Mouse (Mus musculus) kidney, adult 18-20 months (tissue): ENCODE results near the gene Ankfn1.

Experiments used
- DNase-seq: peaks from one replicate; pipeline ENCODE4 v3.0.0; 2021

The Ankfn1 gene

DNA sequence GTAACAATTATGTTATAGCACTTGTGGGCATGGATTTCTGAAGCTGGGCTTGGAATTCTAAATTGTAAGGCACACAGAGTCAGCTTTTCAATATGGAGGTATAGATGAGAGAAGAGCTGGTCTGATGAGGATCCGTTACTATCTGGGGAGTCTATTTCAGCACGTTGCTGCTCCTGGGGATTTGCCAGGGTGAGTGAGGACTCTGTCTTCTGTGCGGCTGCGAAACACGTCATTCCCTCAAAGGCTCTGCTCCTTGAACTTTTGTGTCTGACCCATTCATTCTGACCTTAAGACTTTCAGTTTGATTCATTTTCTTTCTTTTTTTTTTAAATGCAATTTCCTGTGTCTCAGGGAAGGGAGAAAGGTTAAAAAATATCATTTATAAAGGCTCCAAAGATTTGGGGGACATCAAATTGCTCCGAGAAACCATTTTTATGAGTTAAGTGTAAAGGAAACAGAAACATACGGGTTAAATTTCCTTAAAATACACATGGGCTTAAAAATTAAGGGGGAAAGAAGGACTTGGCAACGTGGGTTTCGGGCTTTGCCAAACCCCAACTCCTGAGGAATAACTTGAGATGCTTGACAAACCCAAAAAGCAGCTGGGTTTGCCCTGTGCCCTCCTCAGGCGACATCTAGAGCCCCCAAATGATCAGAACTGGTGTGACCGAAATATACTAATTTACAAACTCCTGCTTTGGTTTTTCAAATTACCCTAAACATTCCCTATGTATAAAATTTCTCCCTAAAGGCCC is 207.9 kb downstream of the Ankfn1 start:
- DNase-seq: no peak

DNA sequence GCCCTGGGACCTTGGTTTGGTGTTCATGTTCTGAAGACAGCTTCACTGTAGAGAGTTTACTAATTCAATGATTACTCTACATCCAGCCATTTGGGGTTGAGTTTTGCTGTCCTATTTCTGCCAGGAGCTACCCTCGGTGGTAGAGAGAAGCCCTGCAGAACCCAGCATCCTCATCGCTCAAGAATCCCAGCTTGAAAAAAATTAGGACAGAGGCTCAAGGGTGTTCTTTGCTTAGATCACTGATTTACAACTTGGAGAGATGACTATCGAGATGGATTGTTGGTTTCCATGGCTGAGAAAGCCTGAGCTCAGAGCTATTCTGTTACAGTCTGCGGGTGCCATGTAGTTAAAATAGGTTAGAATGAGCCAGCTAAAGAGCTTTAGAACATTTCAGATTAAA is 209.2 kb downstream of the Ankfn1 start:
- DNase-seq: no peak

DNA sequence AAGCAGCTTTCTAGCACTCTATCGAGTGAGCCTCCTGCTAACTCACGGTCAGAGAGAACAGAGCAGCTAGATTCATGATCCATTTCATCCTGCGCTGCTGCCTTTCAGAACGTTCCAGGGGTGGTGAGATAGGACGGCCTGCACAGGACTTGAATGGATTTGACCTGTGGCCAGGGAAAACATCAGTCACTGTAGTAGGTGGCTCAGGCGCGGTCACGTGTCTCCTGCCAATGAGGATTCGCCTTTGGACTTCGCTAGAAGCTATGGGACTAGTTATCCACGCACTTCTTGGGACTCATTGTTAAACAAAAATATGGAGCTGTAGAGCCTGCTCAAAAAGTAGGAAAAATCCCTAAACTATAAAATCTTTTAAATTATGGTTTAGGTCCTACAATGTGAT is 226.0 kb downstream of the Ankfn1 start:
- no peak for DNase-seq

DNA sequence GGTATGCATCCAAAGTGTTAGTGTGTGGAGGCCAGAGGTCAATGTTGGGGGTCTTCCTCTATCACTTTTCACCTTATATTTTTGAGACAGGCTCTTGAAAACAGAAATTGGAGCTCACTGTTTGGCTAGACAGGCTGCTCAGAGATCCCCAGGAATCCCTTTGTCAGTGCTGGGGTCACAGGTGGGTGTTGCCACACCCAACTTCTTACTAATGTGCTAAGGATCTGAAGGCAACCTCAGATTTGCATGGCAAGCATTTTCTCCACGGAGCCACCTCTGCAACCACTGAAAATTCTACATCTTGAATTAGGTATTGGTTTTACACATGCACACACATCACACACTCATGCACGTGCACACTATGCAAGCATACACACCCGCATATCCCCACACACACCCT is 226.5 kb downstream of the Ankfn1 start:
- DNase-seq: no peak

DNA sequence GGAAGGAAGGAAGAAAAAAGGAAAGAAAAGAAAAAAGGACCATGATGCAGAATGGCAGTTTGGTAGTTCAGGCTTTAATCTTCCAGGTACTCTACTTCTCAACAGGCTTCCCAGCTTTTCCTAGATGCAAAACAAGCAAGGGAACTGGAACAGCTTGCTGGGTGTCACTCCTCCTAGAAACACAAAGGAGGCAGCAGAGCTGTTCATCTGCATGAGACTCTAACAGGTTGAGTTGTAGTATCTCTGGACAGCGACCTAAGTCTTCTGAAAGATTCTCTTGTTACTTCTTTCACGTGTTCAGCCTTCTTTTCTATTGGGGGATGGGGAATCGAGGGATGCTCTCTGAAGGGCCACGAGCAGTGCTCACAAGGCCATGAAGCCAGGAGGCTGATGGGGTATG is 228.7 kb downstream of the Ankfn1 start:
- DNase-seq: no peak

DNA sequence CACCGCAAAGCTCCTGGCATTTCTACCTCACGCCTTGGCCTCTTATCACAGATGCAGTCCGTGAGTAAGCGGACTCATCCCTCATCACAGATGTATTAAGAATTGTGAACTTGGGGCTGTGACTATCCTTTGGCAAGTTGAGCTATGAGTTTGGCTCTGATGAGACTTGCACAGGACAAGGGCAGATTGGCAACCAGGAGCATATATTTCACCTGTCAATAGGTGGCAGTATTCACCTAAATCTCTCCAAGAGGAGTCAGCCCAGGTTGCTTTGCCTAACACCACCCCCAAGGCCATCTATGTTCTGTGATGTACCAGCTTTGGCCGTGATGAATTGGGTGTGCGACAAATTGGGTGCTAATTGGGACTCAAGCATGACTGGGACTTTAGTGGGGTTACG is 231.3 kb downstream of the Ankfn1 start:
- DNase-seq: peak; percentile 27

DNA sequence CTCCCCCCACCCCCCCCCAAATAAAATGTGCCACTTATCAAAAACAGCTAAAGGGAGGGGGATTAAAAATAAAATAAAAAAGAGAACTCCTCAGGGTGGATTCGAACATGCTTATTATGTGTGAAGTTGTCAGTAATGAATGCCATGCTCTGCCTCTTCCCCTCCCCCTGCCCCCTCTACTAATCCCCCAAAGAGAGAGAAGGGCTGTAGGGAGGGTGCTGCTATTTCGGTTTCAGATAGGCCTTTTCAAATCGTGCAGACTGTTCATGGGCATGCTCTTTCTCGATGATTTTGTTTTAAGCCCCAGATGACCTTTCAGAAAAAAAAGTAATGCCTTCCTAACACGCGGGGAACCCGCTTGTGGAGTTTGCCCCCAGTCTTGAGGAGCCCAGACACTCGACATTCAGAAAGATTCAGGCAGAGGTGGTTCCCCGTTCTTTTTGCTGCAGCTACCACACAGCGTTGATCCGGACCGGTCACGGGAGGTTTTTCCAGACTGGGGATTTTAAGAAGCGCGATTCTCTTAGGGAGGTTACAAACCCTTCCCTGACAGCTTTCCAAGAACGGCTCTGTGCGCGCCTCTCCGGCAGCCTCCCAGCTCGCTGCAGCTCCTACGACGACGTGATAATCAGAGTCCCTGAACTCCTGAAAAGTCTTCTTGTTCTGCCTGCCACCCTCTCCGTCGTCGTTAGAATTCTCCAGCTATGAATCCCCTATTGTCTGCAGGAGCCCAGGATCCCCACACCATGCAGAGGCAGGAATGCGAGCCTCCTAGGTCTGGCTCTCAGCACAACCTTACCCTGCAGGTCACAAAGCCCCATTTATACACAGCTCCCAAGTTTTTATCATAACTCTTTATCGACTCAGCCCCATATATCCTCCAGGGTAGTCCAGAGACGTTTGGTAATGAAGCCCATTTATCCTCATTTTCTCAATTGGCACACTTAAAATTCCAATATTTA is 232.3 kb downstream of the Ankfn1 start:
- DNase-seq: no peak

DNA sequence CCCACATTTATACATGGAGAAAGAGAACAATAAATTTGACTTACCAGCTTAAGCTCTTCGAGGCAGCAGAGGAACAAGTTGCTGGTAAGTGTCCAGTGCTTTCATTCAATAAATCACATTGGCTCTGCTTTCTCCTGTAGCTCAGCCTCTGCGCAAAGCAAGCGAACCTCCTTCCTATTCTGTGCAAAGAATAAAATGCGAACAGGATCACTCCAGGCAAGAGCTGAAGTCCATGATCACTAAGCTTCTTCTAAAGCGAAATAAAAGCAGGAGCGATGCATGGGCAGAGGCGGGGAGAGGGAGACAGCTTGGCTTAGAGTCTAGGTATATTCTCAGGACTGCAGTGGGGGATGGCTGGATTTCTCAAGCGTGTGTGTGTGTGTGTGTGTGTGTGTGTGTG is 239.1 kb downstream of the Ankfn1 start:
- DNase-seq: no peak

DNA sequence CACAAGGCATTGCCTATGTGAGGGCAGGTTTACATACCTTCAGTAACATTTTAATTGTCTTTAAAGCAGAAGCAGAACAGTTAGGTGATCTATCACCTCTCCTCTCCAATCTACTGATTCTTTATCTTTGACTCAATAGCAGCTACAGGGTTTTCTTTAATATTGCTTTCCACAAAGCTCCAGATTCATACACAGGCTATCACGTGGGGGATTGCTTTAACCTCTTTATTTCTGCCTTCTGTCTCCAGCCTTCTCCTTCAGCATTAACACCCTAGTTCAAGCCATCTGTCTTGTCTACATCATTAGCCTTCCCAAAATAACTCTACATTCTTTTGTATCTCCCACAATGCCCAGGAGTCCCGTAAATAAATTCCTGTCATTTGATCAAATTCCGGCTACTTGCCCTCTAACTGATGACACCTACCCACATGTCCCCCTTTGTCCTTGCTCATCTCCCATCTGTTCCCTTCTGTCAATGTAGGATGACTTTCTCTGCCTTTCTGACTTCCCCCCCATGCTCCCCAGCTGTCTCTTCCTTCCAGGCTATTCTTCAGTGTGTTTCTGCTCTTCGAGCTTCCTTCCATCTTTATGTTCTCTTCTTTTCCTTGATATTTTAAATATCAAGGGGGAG is 249.5 kb downstream of the Ankfn1 start:
- no peak for DNase-seq

DNA sequence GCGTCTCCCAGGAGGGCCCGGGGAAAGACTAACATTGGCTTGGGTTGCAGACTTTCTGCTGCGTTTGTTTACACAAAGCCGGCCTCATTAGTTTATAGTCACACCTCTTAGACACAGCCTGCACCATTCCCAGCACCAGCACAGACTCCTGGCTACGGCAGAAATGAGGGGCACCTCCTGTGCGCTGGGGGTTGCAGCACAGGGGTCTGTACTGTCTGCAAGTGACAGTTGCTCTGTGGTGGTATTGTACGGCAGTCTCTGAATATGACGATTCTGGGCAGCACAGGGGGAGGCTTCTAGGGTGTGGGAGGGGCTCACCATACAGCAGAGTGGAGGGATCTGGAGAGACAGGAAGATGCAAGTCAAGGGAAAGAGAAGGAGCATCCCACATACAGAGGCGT is 262.0 kb downstream of the Ankfn1 start:
- no peak for DNase-seq

DNA sequence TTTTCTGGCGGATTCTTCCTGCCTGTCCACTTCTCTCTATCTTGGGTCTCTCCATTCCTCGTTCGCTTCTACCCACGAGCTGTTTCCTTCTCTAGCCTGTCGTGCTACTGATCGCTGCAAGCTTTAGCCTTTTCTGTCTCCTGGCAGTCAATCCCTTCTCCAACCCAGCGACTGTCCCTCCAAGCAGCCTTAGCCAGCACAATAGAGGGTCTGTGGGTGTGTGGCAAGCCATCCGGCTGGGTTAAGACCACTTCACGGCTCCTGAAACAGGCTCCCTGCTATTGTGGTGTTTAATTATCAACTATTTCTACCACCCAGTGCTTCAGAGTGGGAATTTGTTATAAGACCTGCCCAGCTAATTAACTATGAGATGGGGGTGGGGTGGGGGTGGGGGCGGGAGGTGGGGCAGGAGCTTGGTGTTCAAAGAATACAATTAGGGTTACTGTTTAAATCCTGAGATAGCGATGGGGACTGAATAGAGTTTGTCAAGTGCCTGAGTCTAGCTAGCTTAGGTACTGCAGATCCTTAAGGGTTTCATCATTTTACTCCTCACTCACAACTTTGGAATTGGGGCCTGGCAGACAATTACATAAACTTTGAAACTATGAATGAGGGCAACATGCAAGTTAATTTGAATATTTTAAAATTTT is 268.7 kb downstream of the Ankfn1 start:
- DNase-seq: no peak

DNA sequence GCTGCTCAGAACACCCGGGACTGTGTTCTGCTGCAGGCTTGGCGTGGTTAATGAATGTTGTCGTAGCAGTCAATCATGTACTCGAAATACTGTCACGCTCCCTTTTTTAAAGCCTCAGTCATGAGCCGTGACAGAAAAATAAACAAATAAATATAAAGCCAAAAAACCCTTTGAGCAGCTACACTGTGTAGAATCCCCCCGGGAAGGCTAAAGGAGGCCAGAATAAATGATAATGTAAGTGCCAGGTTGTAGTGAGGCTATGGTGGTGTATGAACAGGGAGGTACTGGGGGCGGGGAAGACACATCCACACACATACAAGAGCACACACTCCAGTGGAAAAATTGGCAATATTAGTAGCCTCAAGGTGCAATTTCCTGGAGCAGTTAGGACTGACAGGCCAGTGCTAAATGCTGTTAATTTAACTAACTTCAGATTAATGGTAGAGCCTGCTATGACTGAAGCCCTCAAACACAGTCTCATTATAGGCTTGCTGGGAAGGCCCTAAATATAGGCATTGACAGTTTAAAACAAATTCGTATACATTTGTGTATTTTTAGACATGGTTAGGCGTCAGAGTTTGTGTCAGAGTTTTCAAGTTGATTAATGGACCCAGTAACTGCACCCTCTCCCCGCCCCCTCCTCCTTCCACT is 270.7 kb downstream of the Ankfn1 start:
- no peak for DNase-seq

DNA sequence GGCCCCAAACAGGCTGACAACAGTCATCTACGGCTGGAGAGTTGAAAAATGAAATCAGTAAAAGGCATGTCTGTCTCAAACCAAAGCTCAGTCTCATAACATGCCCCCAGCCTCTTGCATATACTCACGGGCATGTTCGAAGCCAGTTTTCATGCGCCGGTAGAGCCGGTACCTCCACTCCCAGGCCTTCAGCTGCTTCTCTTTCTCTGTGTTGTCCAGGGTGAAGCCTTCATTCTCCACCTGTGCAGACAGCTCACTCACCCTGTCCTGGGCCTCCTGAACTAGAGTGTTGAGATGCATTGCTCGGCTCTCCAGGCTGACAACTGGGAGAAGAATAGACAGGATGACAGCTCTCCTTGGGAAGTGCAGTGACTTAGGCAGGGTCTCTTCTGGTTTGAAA is 272.4 kb downstream of the Ankfn1 start:
- no peak for DNase-seq

DNA sequence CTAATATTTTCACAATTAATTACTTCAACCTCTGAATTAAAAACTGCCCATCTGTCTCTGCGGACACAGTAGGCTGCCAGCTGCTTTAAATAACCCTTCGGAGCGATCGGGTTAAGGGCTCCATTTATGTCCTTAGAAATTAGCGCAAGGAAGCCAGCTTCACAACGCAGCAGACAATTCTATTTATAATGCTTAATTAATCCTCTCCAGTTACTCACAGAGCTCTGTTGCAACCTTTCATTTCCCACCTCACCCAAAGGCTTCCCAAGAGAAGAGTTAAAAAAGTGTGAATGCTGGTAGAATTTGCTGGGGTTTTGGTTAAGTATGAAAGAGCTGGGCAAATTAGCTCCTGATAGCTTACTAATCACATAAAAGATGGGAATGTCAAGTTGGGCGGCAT is 275.7 kb downstream of the Ankfn1 start:
- DNase-seq: no peak

DNA sequence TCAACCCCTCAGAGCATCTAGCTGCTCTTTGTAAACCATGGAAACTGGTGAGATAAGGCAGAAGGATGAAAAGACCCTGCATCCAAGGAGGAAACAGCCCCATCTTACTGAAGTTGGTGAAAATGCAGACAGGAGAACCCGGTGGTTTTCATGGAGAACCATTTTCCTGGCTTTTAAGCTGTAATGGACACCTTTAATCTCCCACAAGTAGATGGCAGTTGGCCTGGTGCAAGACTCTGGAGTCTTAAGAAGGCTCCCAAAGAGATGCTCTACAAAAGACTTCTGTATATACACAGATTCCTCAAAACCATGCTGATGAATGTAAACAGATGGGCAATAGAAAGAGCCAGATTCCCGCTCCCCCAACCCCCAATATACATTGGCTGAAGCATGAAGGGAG is 276.5 kb downstream of the Ankfn1 start:
- DNase-seq: no peak

DNA sequence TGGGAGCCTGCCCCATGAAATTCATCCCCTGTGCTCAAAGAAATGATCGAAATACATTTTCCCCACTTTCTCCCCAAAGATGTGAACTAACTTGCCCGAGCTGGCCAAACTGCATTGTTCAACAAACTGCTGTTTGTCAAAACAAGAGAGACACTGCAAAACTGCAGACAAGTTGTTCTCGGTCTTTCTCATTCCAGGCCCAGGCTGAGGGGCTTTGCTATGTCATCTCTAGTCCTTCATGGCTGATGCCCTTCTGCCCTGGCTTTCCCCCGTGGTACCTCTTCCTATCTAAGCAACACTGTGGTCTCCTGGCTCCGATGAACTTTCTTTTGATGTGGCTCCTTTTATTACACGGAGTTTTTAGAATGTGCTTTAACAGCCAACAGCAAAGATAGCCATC is 296.4 kb downstream of the Ankfn1 start:
- no peak for DNase-seq

DNA sequence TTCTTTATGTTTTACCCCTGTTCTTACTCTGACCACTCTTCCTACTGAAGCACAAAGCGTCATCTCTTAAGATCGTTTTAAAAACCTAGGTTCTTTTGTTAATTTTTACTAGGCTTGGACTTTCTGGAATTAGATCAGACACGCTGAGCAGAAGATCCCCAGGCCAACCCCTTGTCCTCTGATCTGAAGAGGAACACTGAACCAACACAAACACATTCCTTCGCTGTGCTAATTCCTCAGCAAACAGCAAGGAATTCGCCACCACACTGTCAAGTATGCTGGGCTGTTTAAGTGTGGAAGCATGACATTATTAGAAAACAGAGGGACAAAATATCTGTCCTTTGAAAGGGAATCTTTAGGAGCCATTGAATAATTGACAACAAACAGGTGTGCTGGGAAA is 300.5 kb downstream of the Ankfn1 start:
- no peak for DNase-seq

DNA sequence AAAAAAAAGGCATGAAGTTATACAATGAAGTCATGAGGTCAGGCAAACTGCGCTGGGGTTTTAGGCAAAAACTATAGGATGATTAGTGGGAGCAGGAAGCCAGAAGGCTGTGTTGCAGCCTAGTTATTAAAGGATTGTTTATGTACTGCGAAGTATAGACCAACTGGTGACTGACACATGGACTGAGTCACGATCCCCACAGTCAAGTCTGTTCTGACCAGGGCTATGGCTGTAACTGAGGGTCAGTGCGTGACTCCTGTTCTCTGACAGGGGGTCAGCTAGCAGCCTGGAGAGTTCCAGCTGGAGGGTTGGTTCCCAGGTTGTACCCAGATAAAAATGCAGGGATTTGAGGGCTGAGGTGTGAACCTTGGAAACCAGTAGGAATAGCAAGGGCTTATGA is 301.4 kb downstream of the Ankfn1 start:
- DNase-seq: no peak

DNA sequence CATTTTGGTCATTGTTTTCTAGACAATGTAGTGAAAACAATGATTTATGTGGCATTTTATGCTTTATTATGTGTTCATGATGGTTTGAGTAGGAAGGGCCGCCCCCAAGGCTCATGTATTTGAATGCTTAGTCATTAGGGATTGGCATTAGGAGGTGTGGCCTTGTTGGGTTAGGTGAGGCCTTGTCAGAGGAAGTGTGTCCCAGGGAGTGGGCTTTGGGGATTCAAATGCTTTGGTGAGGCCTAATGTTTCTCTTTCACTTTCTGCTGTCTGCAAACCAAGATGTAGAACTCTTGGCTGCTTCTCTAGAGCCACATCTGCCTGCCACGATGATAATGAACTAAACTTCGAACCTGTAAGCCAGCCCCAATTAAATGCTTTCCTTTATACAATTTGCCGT is 304.6 kb downstream of the Ankfn1 start:
- DNase-seq: no peak

DNA sequence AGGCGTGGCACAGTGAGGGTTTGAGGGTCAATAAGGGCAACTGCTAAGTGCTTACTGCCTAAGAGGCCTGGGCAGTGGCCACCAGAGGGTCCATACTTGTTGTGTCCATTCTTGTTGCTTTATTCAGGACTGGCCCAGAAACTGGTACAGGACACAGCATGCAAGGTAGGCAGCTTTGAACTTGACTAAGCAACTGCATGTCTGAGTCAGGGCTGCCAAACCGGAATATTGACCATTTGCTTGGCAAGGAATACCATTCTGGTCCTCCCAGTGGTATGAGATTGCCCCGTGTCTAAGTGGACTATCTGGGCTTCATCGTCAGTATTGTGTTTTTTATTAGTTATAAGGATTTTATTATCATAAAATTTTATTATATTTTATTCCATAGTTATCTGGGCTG is 312.1 kb downstream of the Ankfn1 start:
- DNase-seq: no peak

DNA sequence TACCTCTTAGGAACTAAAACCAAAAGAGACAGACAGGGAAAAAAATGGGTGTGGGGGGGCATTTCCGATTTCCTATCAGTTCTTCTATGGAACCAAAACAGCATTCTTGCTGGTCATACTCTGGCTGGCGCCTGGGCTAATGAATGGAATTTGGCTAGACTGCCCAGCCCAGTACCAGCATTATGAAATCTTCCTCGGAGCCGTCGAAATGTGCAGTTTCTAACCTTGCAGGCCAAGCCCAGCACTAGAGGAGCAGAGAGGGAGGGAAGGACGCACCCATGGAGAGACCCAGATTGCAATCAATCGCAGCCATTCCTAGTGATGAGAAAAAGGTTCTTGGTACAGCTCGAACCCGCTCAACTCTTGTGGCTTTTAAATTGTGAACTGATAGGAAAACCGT is 315.2 kb downstream of the Ankfn1 start:
- DNase-seq: no peak

DNA sequence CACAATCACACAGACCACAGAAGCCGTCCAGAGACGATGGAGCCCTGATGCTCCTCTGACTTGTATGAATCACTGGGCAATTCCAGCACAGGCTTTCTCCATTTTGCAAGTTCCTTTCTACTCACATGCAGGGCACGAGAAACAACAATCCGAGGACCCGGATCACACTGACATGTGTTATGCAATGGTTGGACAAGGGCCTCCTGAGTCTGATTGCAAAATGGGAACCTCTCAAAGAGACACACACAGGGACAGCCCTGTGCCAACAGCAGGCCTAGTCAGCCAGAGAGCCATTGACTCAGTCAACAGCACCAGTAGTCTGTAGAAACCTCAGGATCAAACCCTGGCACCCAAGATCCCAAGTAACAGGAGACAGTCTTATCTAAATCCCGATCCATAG is 318.0 kb downstream of the Ankfn1 start:
- DNase-seq: no peak
